Mouse (Mus musculus) embryonic fibroblast, embryonic 13.5 days (primary cell): ENCODE data around the gene Nrap.

Experiments used
- CTCF ChIP-seq: IDR thresholded peaks from 2 replicates; pipeline ENCODE4 v1.5.1; 2011; ENCODE audit warnings: mild to moderate bottlenecking, control low read depth, low read length, moderate library complexity, borderline replicate concordance; ENCODE audit not compliant: insufficient read depth
- POLR2A ChIP-seq: IDR thresholded peaks from 2 replicates; pipeline ENCODE4 v1.6.1; 2011; ENCODE audit warnings: low read depth, mild to moderate bottlenecking, control low read depth, low read length, moderate library complexity

DNA sequence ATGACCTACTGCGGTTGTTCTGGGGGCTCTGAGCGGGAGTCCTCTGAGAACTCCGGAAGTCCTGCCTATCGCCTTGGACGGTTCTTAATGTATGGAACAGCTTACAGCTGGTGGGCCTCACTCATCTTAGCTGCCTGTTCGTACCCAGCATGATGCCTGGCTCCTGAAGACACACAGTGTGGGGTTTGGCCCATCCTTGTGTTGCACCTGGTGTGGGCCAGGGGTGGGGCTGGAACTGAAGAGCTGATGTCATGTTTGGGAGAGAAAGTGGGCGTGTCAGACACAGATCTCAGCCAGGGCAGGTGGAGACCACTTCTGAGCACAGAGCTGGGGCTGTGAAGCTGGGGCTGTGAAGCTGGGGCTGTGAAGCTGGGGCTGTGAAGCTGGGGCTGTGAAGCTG lies 9.5 kb downstream of the Nrap start:
- TF ChIP-seq CTCF (no peak), POLR2A (no peak)
